Mouse (Mus musculus) T-helper 2 cell (primary cell): ENCODE results near the gene Rbm7.
"Not testable (repeated sequence)": the region's sequence is repeated elsewhere in the genome, so short reads cannot be mapped to it uniquely, and the experiment has no call there.

ENCODE experiments used
- in situ Hi-C: fragments of 300-600 bp; cut with MboI, MseI; formaldehyde crosslinking; loops from one replicate; pipeline ENCODE4 v1.15.1; 2025; ENCODE audit warnings: high pct_unique_total_duplicates

The Rbm7 gene

GRCm38 (mm10) chr9:48494817-48495547, at the start of gene Rbm7, which contains the start of gene Gm5617:
Gene Rbm7 (minus strand): TSS chr9:48495299.
Gene Gm5617 (plus strand): TSS chr9:48495442.
- in situ Hi-C loops, result loop anchor here (25.0 kb wide), 1 partner anchor 492 kb away; the partner anchor contains the start of gene Usp28

GRCm38 (mm10) chr9:48538688-48539087, 43.6 kb upstream of the Rbm7 start:
- in situ Hi-C loops, result no loop called here

- in situ Hi-C loops, result no loop called here
Observed at GRCm38 (mm10) chr9:48538044-48538645, 43.0 kb upstream of the Rbm7 start.

GRCm38 (mm10) chr9:48537616-48538015, 42.5 kb upstream of the Rbm7 start:
- in situ Hi-C loops, result not testable (repeated sequence)

GRCm38 (mm10) chr9:48536414-48536813, 41.3 kb upstream of the Rbm7 start:
- in situ Hi-C loops, result no loop called here

GRCm38 (mm10) chr9:48532730-48533129, 37.6 kb upstream of the Rbm7 start:
- in situ Hi-C loops, result no loop called here

GRCm38 (mm10) chr9:48532203-48532602, 37.1 kb upstream of the Rbm7 start:
- in situ Hi-C loops, result no loop called here

GRCm38 (mm10) chr9:48531294-48531693, 36.2 kb upstream of the Rbm7 start:
- in situ Hi-C loops, result no loop called here

- in situ Hi-C loops, result no loop called here
Observed at GRCm38 (mm10) chr9:48526520-48526919, 31.4 kb upstream of the Rbm7 start.

- in situ Hi-C loops, result no loop called here
Observed at GRCm38 (mm10) chr9:48525566-48525965, 30.5 kb upstream of the Rbm7 start.

- in situ Hi-C loops, result not testable (repeated sequence)
Observed at GRCm38 (mm10) chr9:48520405-48520804, 25.3 kb upstream of the Rbm7 start.

GRCm38 (mm10) chr9:48517372-48518130, 22.5 kb upstream of the Rbm7 start:
- in situ Hi-C loops, result no loop called here

- in situ Hi-C loops, result no loop called here
Observed at GRCm38 (mm10) chr9:48516615-48517371, 21.7 kb upstream of the Rbm7 start.

- in situ Hi-C loops, result no loop called here
Observed at GRCm38 (mm10) chr9:48515332-48515731, 20.2 kb upstream of the Rbm7 start.

- in situ Hi-C loops, result loop anchor here (5.0 kb wide), 1 partner anchor 67 kb away; no protein-coding TSS in a partner anchor
Observed at GRCm38 (mm10) chr9:48510134-48510533, 15.0 kb upstream of the Rbm7 start.

- in situ Hi-C loops, result no loop called here
Observed at GRCm38 (mm10) chr9:48504741-48505365, 9.8 kb upstream of the Rbm7 start.

GRCm38 (mm10) chr9:48503001-48503400, 7.9 kb upstream of the Rbm7 start:
- in situ Hi-C loops, result no loop called here

GRCm38 (mm10) chr9:48501192-48501591, 6.1 kb upstream of the Rbm7 start:
- in situ Hi-C loops, result no loop called here

GRCm38 (mm10) chr9:48495548-48495932, 441 bp upstream of the Rbm7 start:
- in situ Hi-C loops, result loop anchor here (25.0 kb wide), 1 partner anchor 492 kb away; the partner anchor contains the start of gene Usp28

GRCm38 (mm10) chr9:48481214-48482134, 13.6 kb downstream of the Rbm7 start:
- in situ Hi-C loops, result loop anchor here (25.0 kb wide), 1 partner anchor 506 kb away; the partner anchor contains the start of gene Usp28
